Mouse (Mus musculus) right cerebral cortex, postnatal 14 days (tissue): ENCODE measurements around the gene Topbp1.
A peak's percentile ranks its signal among the peaks of the same experiment; 100 is the strongest.
"Not testable (repeated sequence)": the region's sequence is repeated elsewhere in the genome, so short reads cannot be mapped to it uniquely, and the experiment has no call there.

Experiments used
- DNase-seq: peaks from one replicate; pipeline ENCODE4 v3.0.0; 2022

Gene Topbp1

GRCm38 (mm10) chr9:103353500-103354260 is 48.7 kb downstream of the Topbp1 start:
- not testable (repeated sequence) for DNase-seq

DNA sequence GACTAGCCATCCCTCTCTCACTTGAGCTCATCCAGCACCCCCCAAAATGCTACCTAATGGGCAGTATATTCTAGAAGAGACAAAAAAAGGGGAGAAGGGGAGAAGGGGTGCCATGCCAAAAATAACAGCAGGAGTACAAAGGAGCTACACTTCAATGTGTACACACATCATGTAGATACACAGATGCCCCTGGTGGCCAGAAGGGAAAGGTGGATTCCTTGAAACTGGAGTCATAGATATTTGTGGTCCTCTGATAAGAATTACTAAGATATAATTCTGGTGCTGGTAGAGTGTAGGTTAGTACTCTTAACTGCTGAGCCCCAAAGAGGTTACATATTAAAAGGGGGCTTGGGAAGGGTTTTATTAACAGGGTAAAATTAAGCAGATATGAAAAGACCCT is 52.9 kb downstream of the Topbp1 start:
- no peak for DNase-seq

GRCm38 (mm10) chr9:103358545-103358944 is 53.5 kb downstream of the Topbp1 start:
- DNase-seq = no peak

- DNase-seq = no peak
These were observed 55.6 kb downstream of the Topbp1 start for GRCm38 (mm10) chr9:103360642-103361041.

DNA sequence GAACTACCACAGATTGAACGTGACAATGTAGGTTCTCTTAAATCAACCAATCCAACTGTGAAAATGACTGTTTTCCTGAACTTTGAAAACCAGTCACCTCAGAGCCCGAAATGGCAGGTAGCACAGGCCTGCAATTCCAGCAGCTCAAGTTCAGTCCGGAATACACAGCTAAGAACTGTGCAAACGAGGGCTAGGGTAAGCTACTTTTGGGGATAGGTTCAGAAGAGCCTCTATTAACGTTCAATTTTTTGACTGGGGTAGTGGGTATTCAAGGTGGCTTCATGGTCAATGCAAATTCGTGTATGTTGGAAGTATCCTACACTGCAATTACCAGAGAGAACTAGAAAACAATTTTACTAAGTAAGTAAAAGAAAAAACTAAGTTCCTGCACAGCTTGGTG is 58.1 kb downstream of the Topbp1 start:
- no peak for DNase-seq

DNA sequence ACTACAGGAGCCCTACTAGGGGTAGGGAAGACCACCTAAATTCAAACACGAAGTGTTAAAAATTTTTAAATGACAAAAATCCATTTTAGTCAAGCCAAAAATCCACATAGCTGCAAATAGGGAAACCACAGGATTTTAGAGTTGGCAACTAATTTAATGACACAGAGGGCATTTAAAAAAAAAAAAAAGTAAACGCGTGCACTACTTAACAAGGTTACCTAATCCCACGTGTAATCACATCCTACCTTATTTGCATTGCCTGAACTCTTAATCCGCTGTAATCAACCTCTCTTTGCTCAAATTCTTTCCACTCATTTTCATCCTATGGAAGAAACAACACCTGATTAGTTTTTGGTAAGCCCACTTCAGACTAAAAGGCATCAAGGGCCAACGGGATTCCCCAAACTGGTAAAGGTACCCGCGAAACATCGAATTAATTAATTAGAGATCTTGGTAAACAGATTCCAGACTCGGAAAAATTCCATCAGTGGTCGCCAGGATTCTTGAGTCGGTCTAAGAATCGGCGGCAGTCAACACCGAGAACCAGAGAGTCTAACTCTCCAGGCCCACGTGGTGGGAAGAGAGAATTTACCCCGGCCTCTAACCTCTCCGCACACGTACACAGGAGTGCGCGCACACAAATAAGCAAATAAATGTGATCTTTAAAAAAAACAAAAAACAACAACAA is 58.9 kb downstream of the Topbp1 start:
- no peak for DNase-seq

DNA sequence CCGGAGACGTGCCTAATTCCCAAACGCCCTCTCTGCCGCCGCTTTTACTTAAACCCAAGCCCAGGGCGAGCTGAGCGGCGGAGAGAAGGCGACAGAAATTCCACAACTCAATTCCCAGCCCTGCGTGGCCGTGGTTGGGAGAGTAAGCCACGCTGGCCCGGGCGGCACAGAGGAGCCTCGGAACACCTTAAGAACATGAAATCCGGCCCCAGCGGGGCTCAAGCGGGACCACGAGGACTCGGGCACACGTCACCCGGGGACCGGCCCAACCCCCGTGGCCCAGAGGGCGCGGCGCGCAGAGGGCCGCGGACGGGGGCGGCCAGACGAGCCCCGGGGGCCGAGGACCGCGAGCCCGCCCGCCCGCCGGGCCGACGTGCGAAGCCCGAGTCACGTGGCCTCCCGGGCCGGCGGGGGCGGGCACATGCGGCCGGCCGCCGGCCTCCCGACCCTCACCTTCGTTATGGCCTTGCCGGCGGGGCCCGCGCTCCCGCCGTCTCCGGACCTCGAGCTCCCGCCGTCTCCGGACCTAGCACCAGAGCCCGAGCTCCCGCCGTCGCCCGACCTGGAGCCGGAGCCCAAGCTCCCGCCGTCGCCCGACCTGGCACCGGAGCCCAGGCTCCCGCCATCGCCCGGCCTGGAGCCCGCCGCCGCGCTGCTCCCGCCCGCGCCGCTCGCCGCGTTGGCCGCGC is 59.7 kb downstream of the Topbp1 start:
- DNase-seq = peak; percentile 54

- DNase-seq = peak; percentile 98
These were observed 60.6 kb downstream of the Topbp1 start, which contains the start of gene Cdv3 for GRCm38 (mm10) chr9:103365290-103366247. Gene Cdv3, minus strand, starts transcription at chr9:103365840.

DNA sequence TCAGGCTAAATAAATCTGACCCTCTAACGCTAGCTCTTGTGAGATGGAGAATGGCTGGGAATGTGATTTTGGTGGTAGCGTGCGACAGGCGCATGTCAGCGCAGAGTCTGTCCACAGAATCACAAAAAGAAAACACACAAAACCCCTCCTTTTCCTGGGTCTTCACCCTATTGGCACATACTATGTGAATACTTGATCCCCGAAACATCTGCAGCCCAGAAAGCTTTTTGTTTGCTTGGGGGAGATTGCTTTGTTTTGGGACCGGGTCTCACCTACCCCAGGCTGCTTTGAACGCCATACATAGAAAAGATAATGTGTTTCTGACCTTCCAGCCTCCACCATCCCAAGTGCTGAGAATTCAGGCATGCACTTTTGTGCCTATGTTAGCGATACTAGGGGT is 61.3 kb downstream of the Topbp1 start:
- no peak for DNase-seq

- no peak for DNase-seq
These were observed 64.9 kb downstream of the Topbp1 start for GRCm38 (mm10) chr9:103369951-103370350.

DNA sequence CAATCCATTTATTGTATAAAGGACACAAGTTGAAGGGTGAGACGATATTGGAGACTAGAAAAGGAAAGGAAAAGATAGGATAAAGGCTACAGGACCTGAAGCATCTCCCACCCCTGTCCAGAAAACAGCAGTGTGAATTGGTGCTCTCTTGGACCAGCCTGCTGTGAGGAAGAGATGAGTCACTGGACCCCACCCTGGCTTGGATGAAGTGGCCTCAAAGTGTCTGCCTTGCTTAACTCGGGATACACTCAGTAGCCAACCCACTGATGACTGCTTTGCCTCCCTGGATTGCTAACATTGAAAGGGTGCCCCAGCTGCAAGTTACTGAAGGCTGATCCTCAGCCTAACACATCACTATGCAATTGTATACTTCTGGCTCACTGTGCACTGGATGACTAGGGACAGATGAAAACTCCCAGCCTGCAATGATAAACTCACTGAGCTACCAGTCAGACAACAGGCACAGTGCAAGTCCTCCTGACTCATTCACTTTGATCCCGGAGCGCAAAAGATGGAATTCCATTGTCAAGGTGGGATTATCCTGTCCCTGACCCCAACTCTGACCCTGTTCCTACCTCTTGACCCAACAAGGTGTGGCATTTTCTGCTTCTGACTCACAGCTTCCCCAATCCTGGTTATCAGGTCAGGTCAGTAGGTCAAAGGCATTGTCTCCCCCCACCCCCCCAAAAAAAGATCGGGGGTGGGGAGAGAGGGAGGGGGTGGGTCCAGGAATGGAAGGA is 67.4 kb downstream of the Topbp1 start:
- no peak for DNase-seq

GRCm38 (mm10) chr9:103376346-103377320 is 71.6 kb downstream of the Topbp1 start:
- DNase-seq = no peak

- no peak for DNase-seq
These were observed 73.7 kb downstream of the Topbp1 start for GRCm38 (mm10) chr9:103378686-103379085.

DNA sequence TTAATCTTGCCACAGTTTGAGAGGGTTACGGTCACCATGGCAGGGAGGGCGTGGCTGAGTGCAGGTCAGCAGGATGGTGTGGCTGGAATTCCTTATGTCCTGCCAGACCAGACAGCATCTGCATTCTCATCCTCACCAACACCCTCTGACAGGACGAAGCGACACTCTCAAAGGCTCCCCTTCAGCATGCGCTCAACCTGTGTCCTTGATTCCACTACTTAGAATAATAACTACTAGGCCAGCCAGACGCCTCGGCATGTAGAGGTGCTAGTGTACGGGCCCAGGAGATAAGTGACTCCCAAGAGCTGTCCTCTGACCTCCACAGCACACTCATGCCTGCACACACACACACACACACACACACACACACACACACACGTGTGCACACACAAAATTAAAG is 74.2 kb downstream of the Topbp1 start:
- no peak for DNase-seq

GRCm38 (mm10) chr9:103380566-103380965 is 75.6 kb downstream of the Topbp1 start:
- no peak for DNase-seq

GRCm38 (mm10) chr9:103382989-103383388 is 78.0 kb downstream of the Topbp1 start:
- no peak for DNase-seq

- DNase-seq = no peak
These were observed 78.6 kb downstream of the Topbp1 start for GRCm38 (mm10) chr9:103383576-103383975.

GRCm38 (mm10) chr9:103384141-103384796 is 79.3 kb downstream of the Topbp1 start:
- no peak for DNase-seq

- no peak for DNase-seq
These were observed 80.6 kb downstream of the Topbp1 start for GRCm38 (mm10) chr9:103385600-103385999.

DNA sequence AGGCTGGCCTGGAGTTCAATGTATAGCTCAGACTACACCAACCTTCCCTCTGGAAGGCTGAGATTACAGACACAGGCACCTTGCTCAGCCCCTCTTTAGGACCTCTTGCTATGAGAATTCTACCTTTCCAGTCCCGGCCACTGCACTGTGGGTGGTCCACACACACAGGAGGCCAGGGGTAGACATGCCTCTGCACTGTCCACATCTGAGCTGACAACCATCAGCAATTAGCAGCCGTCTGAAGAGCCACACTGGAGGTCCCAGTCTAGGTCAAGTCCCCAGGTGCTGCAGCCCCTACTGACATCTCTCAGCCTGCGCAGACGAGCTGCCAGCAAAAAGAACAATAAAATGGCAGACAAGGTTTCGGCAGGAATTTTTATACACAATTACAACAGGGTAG is 81.6 kb downstream of the Topbp1 start:
- no peak for DNase-seq
